Mouse (Mus musculus): Measurements from ENCODE around the gene Cdh22.

Cdh22 gene

DNA sequence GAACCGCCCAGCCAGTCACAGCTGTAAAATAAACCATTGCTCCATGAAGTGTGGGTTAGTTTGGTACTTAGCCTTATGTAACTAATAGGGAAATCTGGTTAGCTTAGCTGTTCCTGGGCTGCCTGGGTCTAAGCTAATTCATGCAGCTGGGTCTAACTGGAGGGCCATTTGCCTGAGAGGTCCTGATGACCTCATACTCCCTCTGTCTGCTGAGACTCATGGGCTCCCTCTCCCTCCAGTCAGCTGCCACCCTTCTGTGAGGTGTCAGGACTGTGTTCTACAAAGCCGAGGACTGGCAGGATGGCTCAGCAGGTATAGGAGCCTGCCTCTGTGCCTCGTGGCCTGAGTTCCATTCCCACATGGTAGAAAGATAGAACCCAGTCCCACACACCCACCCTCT is 84.9 kb downstream of the Cdh22 start:
- DNase-seq (ENCODE audit: low spot score): no peak

DNA sequence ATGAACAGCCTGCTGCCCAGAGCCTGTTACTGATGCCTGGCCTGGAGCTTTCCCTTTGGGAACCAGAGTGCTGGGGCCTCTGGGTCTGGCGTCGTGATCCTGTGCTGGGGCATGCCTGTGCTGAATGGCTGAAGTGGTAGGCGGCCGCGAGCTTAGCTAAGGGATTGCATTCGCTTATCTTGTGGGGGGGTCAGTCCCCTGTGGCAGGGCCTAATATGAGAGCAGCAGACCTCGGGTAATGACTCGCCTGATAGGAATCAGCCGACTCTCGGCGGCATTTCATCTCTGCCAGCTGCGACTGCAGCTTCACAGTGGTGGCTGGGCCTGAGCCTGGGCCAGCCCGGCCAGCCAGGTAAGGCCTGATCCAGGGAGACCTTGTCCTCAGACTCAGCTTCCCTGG is 88.8 kb downstream of the Cdh22 start:
- DNase-seq (ENCODE audit: low spot score): no peak

DNA sequence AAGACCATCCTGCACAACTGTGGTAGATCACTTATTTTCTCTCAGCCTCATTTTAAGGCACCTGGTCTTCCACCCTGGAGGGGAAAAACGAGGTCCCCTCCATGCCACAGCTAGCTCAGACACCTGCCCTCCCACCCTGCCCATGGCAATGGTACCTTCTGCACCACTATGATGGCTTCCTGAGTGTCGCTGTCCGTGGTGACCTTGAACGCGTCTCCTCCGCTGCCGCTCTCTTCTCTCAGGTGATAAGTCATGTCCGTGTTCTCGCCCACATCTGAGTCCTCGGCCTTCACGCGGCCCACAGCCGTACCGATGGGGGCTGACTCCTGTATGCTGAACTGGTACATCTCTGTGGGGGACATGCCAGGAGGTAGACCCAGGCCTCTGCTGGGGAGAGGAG is 91.2 kb downstream of the Cdh22 start:
- DNase-seq (ENCODE audit: low spot score): no peak

DNA sequence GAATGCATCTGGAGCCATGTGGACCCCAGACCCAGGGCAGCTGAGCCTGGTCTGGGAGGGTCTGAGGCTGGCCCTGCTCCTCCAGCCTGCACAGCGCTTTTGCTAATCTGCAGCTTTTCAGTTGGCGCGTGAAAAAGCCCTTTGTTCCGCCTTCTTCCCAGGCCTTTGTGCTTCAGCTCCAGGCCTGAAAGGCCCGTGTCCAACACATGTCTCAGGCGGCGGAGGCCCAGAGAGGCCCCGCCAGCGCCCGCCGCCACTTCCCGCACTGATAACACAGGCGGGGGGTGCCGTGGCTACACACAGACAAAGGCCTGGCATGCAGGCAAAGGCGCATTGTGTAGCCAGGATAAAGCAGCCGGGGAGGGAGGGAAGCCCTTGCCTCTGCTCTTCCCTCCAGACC is 98.6 kb downstream of the Cdh22 start:
- DNase-seq (ENCODE audit: low spot score): no peak

DNA sequence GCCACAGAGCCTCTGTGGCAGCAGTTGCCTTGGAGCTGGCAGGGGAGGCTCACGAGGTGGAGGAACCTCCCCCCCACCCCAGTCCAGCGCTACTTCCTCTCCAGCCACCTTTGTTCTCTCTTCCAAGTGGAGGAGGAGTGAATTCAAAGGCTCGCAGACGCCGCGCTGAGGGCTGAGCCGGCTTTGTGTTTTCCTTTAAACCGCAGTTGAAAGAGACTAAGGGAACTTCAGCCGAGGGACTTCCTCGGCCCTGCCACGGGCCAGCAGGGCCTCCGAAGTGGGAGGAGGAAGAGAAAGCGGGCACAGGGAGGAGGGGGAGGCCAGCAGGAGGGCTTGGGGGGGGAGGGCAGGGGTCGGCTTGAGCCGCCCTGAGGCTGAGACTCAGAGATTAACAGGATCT is 101.1 kb downstream of the Cdh22 start:
- no peak for DNase-seq (ENCODE audit: low spot score)

DNA sequence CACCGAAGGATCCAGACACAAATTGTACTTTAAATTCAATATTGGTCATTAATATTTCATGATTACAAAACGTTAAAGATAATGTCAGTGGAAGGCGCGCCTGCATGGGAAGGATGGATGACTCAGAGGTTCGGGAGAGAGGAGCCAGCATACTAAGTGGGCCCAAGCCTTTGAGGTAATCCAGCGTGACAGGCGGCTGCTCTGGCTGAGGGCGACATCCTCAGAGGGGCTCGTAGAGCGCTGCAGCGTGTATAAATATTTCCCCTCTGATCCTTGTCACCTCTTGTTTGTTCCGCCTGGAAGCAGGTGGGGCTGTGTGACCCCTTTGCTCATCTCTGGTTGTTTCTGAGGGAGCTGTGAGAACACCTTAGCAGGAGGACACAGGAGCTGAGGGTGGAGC is 103.2 kb downstream of the Cdh22 start:
- DNase-seq (ENCODE audit: low spot score): no peak

DNA sequence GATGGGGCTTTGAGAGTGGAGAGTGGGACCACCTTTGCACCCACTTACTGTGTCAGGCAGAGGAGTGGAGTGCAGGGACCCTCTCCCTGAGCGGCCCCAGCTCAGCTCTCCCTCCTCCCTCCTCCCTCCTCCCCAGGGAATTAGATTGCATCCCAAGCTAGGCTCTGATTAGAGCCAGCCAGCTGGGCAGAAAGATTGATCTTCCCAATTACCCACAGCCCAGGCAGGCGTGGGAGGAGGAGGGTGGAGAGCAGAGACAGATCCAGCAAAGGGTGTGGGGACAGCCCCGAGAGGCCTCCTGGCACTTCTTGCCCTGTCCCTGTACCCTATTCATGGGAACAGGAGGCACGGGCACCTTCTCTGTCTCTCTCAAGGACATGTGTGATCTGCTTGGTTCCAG is 105.5 kb downstream of the Cdh22 start:
- no peak for DNase-seq (ENCODE audit: low spot score)

DNA sequence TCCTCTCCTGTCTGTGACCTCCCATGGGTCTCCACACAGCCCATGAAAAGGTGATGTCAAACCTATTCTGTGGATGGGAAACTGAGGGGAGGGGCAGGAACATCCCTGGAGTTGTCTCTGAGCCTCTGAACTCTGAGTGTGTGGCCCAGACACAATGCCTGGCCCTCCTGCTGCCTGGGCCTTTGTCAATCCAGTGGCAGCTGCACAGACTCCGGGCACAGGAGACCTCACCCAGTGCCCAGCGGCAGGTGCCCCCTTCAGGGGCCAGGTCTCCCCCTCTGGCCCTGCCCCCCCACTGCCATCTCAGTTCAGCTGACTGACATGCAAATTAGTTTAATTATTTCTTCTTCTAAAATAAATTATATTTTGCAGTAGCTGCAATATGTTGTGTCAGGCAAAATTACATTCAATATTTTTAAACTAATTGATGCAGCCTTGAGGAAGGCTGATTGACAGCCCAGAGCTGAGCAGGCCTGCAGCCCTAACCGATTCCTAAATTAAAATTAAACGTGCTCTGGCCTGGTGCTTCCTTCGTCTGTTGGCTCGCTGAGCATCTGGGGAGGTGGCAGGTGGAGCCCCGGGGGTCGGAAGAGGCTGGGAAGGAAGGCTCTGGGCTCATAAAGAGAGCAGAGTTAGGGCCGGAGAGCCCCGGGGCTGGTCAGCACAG is 107.6 kb downstream of the Cdh22 start:
- no peak for DNase-seq (ENCODE audit: low spot score)

DNA sequence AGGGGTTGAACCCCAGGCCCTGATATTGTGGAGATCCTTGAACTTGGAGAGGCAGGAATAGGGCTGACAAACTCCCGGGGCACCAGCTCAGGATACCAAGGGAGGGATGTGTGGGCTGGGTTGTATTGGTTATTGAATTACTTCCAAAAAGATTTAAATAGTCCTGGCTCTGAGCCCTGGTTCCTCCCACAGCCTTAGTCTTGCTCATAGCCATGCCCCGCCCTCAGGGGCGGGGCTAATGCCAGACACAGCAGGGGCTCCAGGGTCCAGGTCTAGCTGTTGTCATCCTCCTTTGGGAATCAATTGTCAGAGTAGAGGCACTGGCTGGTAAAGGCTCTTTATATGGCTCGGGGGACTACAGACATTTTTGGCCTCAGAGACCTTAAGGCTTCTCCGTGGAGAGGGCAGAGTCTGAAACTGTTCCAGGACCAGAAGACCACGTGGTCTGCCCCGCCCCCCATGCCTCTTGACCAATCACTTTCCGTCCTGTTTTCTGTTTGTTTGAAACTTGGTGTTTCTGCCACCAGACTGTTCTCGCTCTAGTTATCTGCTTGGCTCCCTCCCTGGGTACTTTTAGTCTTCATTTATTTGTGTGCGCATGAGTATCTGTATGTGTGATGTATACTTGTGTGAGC is 113.3 kb downstream of the Cdh22 start:
- DNase-seq (ENCODE audit: low spot score): peak; percentile 47

DNA sequence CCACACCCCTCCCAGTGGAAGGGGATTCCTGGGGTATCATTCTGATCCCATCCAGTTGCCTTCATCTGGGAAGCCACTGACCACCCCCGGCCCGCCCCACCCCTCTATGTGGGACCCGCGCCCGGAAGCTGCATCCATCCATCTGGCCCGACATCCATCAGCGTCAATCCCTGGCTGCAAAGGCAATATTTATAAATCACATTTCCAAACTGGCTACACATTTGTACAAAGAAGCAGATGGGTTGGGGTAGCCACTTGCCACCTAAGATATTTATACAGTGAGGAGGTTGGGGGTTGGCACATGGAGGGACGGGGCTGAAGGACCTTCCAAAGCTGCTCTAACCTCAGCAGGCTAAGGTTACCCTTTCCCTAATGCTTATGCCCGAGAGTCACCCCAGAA is 113.9 kb downstream of the Cdh22 start:
- no peak for DNase-seq (ENCODE audit: low spot score)

DNA sequence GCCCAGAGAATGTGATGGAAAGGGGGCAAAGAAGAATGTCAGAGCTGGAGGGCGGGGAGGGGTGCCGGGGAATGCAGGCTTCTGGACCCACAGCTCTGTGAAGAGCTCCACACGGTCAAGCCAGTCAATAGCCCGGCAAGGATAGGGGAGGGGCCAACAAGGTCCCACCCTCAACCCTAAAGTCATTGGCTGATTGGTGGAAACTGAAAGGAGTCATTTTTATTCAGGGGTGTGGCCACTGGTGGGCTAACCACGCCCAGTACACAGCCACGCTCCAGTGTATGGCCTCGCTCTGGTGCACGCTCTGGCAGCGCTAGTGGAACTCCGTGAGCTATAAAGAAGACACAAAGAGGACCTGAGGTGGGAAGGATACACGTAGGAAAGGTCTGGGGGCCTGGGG is 120.9 kb downstream of the Cdh22 start:
- no peak for DNase-seq (ENCODE audit: low spot score)

DNA sequence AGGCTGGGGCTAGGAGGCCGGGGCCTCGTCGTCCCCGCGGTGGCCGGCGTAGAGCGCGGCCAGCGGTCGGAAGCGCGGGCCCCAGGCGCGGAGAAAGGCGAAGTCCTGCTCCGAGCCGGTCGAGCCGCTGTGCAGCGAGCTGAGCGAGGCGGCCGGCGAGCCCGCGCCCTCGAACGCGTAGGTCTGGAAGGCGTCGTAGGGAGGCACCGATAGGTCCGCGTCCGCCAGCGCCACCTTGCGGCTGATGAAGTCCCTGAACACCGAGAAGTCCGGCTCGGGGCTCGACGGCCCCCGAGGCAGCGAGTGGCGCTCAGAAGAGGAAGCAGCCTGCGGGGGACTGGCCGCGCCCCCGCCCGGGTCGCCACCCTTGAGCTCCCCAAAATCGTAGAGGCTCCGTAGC is 122.5 kb downstream of the Cdh22 start:
- DNase-seq (ENCODE audit: low spot score): no peak

DNA sequence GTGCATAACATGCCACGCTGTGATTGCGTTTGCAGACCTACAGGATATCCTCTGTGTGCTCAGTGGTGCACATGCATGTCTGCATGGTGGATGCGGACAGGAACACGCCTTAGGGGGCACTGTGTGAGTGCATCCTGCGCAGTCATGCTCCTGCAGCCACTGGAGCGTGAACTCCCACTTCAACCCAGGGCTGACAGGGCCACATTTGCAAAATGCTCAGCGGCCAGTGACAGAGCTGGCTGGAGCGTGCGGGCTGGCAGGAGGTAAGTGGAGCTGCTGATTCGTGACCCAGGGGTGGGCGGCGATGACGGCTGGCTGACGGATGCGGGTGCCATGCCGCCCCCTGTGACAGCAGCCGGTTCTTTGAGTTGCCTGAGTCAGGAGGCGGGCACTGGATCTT is 128.1 kb downstream of the Cdh22 start:
- no peak for DNase-seq (ENCODE audit: low spot score)

DNA sequence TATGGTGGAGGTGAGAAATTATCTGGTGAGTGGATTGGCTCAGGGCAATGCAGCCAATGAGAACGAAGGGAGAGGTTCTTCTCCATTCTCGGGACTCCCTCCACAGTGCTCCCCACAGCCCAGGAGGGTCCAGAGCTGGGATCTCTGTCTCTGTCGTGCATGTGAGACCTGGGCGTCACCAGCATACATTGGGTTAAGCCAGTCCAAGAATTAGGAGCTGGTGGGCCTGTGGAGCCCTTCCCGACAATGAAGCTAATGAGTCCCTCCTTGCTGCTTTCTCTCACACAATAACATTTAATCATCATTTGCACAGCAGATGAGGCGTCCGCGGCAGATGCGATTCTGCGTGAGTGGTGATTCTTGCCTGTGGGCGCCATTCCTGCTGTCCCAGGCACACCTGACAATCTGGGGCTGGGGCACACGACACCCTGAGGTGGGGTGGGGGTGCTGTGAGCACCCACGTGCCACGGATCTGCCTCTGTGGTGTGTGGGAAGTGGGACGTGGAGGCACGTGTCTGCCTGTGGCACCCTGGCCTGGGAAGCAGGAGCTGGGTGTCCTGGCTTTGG is 129.1 kb downstream of the Cdh22 start:
- DNase-seq (ENCODE audit: low spot score): no peak

DNA sequence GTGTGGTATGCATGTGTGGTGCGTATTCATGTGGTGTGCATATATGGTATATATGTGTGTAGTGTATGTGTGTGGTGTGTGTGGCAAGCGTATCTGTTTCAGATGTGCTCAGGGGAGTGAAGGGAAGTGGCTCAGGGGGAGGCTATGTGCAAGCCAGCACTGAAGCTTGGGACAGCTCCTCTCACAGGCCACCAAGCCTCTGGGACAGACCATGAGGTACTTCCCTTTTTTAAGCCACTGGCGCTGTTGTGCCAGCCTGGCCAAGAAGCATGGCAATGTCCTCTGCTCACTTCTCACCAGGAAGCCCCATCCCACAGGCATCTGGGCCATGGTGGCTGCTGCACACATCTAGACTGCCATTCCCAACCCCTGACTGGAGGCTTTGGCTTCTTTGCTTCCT is 131.7 kb downstream of the Cdh22 start:
- DNase-seq (ENCODE audit: low spot score): no peak

DNA sequence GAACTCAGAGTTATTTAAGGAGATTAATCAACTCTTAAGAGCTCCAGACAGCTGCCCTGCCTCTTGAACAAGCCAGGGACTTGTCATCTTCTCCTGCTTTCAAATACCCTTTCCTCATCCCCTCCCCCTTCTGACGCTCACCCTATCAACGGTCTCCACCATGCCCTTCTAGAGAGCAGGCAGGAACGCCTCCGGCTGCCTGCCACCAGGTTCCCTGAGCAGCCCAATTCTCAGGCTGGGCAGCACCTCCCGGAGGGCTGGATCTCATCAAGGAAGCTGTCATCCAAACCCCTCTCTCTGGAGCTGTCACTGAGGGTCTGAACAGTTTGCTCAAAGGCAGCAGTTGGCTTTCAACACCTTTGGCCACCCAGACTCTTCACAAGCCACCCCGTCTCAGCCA is 133.9 kb downstream of the Cdh22 start:
- no peak for DNase-seq (ENCODE audit: low spot score)

DNA sequence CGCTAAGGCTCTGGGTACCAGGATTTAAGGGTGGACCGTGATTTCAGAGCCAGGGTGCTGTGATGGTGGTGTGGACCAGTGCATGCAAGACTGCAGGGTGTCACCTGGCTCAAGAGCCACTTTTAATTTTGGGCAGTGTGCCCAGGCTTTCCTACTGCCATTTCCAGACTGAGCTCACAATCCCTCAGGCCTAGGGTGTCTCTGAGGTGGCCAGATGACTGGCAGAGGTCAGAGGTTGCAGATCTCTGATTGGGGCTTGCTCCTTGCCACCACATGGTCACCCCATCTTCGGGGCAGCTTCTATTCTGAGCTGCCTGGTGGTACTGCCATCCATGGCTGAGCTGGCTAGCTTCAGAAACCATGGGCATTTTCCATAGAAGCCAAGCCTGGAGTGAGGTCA is 135.8 kb downstream of the Cdh22 start:
- DNase-seq (ENCODE audit: low spot score): no peak

DNA sequence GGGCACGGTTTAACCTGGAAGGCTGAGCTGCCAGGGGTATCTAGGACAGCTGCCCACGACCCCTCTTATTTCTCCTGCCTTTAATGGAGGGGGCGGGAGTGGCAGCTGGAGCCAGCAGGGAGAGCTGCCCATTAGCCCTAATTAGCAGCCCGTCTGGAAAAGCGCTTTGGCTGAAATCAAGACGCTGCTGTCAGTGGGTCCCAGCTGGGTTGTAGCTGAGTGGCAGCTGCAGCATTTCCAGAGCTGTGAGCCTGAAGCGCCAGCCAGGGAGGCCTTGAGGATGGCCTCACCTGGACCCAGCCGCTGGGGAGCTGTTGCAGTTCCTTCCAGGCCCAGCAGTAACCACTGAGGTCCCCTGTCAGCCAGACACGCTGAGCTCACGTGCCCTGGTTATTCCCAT is 138.3 kb downstream of the Cdh22 start:
- no peak for DNase-seq (ENCODE audit: low spot score)

DNA sequence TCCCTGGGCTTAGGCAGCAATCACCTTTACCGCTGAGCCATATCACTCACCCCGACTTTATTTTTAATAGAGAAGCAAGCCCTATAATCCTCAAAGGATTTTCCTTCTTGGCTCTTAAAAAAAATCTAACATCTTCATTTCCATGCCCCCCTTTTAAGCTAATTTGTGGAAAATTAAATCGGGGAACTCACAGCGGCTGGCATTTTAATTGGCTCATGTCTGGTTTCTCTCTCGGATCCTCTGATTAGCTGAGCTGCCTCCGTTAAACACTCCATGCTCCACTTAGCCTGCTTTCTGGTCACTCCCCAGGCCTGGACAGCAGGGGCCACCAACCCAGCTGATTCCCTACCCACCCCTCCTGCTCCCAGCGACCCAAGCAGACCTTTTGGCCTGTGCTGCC is 142.3 kb downstream of the Cdh22 start:
- no peak for DNase-seq (ENCODE audit: low spot score)

DNA sequence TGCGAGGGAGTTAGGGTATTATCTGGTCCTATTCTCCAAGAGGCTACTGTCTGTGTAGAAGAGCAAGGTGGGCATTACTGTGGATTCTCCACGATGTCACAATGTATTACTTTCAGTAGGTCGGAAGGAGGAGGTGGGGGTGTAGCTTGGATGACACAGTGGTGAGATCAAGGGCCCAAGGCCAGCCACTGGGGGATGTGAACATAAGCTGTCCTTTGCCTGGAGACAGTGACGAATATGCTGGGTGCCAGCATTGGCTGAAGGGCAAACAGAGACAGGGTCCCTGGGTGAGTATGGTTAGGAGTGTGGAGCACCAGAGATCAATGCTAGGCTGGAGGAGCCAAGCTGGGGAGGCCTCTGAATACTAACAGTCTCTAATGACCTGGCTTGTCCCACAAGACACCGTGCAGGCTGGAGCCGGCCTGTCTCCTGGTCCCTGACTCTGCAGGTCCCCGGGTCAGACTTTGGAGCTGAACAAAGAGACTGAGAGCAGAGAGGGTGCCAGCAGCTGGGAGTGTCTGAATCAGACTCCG is 143.2 kb downstream of the Cdh22 start:
- DNase-seq (ENCODE audit: low spot score): no peak

DNA sequence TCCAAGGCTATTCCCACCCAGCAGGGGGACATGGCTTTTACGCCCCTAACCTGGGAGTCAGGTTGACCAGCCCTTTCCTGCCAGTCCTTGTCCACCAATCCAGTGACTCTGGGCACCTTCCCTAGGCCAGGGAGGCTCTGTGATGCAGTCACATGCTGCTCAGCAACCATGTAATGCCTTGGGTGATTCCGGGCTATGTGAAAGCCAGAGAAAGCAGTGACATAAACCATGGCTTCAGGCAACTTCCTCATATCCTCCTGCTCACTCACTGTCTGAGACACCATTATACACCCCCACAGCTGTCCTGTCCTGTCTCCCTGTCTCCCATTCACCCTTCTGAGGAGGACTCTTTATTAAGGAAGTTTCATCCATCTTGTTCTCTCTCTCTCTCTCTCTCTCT is 144.0 kb downstream of the Cdh22 start, which contains the start of gene 1700025C18Rik:
TSS of gene 1700025C18Rik (minus strand) at position 101 of the 400 bp plus-strand sequence.
- DNase-seq (ENCODE audit: low spot score): no peak

DNA sequence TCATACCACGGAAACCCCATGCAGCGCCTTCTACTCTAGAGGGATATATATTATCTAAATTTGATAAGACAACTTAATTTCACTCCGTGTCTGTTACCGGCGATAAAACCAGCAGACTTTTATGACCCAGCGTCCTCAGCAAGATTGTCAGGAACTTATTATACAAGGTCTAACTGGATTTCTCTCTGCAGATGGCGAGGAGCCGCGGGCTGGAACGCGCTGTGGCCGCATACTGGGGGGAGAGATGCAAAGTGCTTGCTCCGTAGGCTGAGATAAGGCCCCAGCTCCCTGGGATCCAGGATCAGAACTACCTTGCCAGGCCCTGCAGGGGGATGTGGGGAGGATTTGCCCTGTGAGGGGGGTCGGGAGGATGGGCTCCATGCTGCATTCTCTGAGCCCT is 145.2 kb downstream of the Cdh22 start:
- no peak for DNase-seq (ENCODE audit: low spot score)

DNA sequence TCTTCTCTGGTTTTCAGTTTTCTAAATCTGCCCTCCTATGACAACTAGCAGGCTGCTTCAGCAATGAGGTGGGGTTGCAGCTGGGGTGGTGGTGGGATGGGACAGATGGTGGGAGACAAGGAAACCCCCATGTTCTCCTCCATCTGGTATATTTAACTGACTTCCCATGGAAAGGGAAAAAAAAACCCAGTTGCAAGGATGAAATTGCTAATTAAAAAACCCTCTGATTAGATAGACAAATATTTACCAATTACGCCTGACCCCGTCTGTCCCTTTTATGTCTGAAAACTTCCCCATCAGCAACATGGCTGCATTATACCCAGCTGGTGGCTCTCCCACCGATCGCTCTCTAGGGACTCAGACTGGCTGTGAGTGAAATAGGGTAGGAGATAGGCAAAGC is 148.0 kb downstream of the Cdh22 start:
- no peak for DNase-seq (ENCODE audit: low spot score)

DNA sequence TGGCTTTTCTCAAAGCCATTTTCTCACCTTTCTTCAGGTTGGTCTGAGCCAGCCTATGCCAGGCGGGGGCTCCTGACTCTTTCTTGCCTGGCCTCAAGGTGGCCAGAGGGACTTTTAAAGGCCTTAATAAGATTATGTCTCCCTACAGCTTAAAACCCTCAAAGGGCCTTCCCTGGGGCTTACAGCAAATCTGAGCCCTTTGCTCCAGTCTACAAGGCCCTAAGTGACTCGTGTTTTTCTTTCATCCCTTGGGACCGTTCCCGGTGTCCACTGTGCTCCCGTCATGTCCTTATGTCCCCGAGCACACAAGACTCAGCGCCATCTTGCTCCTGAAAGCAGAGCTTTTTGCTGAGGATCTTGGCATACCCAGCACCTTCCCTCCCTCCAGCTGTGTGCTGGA is 153.4 kb downstream of the Cdh22 start:
- no peak for DNase-seq (ENCODE audit: low spot score)
